Mouse (Mus musculus) right cerebral cortex, postnatal 36 days (tissue): Measurements from ENCODE around the gene Sapcd2.

ENCODE experiments used
- DNase-seq, 2 experiments: peaks; one replicate each; pipeline ENCODE4 v3.0.0; 2022; ENCODE audit warnings: low spot score in 2 of 2, mixed read lengths in 1 of 2

Sapcd2 gene

DNA sequence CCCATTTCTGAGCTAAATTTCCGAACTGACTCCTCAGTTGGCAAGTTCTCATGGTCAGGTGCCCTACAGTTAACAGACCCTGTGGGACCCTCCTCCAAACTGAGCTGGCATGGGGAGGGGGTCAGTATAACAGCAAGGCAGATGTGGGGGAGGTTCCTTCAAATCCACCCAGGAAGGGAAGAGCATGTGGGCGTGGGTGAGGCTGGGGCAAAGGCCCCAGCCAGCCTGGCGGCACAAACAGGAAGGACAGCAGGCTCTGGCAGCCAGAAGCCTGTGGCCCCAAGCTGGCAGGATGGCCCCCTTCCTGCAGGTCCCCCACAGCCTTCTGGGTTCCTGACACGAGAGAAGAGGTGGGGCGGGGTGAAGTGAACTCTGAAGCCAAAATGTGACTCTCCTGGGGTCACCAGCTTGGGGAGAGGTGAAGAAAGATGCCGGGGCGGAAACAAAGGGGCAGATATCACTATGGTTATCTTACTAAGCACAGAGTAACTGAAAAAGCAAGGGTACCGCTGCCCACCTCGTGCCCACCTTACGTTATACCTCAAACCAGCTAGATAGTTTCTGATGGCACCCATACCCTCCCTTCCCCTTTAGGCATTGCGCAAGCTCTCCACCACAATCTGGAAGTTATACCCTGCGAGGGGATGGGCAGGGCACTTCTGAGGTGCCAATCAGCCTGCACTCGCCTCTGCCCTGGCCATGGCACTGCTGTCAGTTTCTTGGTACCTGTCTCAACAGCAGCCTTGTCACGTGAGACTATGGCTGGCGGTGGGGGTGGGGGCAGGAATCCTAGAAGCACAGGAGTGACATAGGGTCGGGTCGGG lies 50.7 kb downstream of the Sapcd2 start, which contains the start of gene Fut7:
Fut7 (plus strand) TSS at position 681 of the 824 bp plus-strand sequence.
- no peak for DNase-seq

DNA sequence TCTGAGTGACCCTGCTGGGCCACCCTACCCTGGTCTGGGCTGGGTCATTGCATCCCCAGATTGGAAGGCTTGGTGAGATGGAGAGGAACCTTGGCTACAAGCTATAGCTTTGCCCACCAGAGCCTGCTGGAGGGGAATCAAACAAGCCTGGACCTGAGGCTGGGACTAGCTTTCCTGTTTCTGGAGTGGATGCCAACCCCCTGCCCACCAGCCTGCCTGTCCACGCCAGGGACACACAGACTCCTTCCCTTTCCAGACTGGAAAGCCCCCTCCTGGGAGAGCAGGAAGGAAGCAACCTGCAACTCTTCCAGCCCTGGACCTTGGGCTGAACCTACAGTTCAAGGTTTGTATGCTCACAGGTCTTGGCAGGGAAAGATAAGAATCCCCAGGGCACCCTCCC lies 51.5 kb downstream of the Sapcd2 start:
- no peak for DNase-seq

DNA sequence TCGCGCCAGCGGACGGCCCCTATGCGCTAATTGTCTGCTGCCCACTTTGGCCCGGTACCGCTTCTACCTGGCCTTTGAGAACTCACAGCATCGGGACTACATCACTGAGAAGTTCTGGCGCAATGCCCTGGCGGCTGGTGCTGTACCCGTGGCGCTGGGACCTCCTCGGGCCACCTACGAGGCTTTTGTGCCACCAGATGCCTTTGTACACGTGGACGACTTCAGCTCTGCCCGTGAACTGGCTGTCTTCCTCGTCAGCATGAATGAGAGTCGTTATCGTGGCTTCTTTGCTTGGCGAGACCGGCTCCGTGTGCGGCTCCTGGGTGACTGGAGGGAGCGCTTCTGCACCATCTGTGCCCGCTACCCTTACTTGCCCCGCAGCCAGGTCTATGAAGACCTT lies 53.4 kb downstream of the Sapcd2 start:
- no peak for DNase-seq

DNA sequence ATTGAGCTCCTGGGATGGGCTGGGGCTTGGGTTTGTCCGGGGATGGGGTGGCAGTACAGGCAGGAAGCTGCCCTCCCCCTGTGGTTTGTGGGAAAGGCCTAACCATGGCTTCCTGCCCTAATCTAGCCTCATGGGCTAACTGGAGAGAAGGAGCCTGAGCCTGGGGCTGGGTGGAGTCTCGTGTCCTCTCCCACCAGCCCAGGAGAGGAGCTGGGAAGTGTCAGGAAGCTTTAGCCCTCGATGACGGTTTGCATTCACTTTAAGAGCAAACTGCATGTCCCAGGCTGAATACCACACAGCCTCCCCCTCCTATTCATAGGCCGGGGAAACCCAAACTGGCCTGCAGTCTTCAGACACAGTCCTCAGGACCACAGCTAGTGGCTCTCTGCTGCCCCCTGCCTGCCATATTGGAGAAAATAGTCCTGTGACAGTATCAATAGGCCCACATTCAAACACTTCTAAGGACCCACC lies 54.6 kb downstream of the Sapcd2 start:
- peak in 1 of 2 experiments; percentile 46 for DNase-seq

DNA sequence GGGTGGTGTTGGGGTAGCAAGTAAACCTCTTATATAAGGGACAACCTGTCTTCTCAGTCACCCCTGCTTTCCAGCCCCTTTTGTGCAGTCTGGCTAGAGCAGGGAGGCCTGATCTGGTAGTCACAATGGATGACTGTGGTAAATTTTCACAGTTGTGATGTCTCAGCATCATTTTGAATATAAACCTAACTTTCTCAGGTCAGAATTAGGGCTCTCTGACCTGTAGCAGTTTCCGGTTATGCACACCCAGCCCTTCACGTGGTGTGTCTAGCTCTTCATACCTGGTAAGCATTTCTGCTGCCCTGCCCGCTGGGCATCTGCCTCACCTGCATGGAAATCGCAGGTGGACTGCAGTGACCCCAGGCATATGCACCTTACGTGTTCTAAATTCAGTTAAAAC lies 55.1 kb downstream of the Sapcd2 start:
- no peak for DNase-seq
